Mouse (Mus musculus): ENCODE measurements around the gene Tmigd3.

Tmigd3 gene

GRCm38 (mm10) chr3:105932240-105933071 is 61.8 kb downstream of the Tmigd3 start, which contains the start of gene I830077J02Rik:
Gene I830077J02Rik, minus strand, starts transcription at chr3:105932664.
- no peak for DNase-seq (ENCODE audit: low spot score)

GRCm38 (mm10) chr3:105933926-105934325 is 63.2 kb downstream of the Tmigd3 start:
- no peak for DNase-seq (ENCODE audit: low spot score)

GRCm38 (mm10) chr3:105935033-105935432 is 64.3 kb downstream of the Tmigd3 start:
- DNase-seq (ENCODE audit: low spot score): no peak

- DNase-seq (ENCODE audit: low spot score): no peak
Observed at GRCm38 (mm10) chr3:105936111-105936510, 65.4 kb downstream of the Tmigd3 start.

GRCm38 (mm10) chr3:105951348-105951747 is 80.6 kb downstream of the Tmigd3 start:
- DNase-seq (ENCODE audit: low spot score): no peak

- no peak for DNase-seq (ENCODE audit: low spot score)
Observed at GRCm38 (mm10) chr3:105957235-105957634, 86.5 kb downstream of the Tmigd3 start.

- no peak for DNase-seq (ENCODE audit: low spot score)
Observed at GRCm38 (mm10) chr3:105958204-105958603, 87.5 kb downstream of the Tmigd3 start.

- DNase-seq (ENCODE audit: low spot score): peak; percentile 96
Observed at GRCm38 (mm10) chr3:105958974-105959580, 88.4 kb downstream of the Tmigd3 start, which contains the start of gene Wdr77. Gene Wdr77, plus strand, starts transcription at chr3:105959369.

GRCm38 (mm10) chr3:105959585-105959984 is 88.9 kb downstream of the Tmigd3 start:
- DNase-seq (ENCODE audit: low spot score): no peak

- DNase-seq (ENCODE audit: low spot score): no peak
Observed at GRCm38 (mm10) chr3:105959999-105960398, 89.3 kb downstream of the Tmigd3 start, which contains the start of gene Atp5f1. Gene Atp5f1, minus strand, starts transcription at chr3:105960099.

GRCm38 (mm10) chr3:105960700-105961099 is 90.0 kb downstream of the Tmigd3 start:
- peak; percentile 10 for DNase-seq (ENCODE audit: low spot score)

- DNase-seq (ENCODE audit: low spot score): no peak
Observed at GRCm38 (mm10) chr3:105971831-105972446, 101.2 kb downstream of the Tmigd3 start.

- no peak for DNase-seq (ENCODE audit: low spot score)
Observed at GRCm38 (mm10) chr3:105973411-105973810, 102.7 kb downstream of the Tmigd3 start, which contains the start of gene Ovgp1. Gene Ovgp1, plus strand, starts transcription at chr3:105973711.
